Mouse (Mus musculus) gonadal fat pad, adult 2 months (tissue): ENCODE measurements around the gene Hist1h2ad. TPM values are rescaled to one million over a fixed set of nuclear protein-coding genes. Genes with fewer than 3 reads are reported as not detected.
"Not testable (repeated sequence)": the region's sequence is repeated elsewhere in the genome, so short reads cannot be mapped to it uniquely, and the experiment has no call there.

ENCODE experiments used
- DNase-seq: peaks from one replicate; pipeline ENCODE4 v3.0.0-alpha.2; 2012; ENCODE audit warnings: low read depth
- polyA plus RNA-seq: library from polyadenylated mRNA; depleted of rRNA; stranded (reverse); fragments of >200 nt; gene quantifications from 2 replicates; pipeline ENCODE4 v1.2.3, GENCODE M21; 2012

Gene Hist1h2ad
- polyA plus RNA-seq, 1 experiment: 1.3 TPM

GRCm38 (mm10) chr13:23584331-23584730 is 10.2 kb downstream of the Hist1h2ad start:
- no peak for DNase-seq

GRCm38 (mm10) chr13:23585029-23585441 is 10.9 kb downstream of the Hist1h2ad start:
- DNase-seq: no peak

DNA sequence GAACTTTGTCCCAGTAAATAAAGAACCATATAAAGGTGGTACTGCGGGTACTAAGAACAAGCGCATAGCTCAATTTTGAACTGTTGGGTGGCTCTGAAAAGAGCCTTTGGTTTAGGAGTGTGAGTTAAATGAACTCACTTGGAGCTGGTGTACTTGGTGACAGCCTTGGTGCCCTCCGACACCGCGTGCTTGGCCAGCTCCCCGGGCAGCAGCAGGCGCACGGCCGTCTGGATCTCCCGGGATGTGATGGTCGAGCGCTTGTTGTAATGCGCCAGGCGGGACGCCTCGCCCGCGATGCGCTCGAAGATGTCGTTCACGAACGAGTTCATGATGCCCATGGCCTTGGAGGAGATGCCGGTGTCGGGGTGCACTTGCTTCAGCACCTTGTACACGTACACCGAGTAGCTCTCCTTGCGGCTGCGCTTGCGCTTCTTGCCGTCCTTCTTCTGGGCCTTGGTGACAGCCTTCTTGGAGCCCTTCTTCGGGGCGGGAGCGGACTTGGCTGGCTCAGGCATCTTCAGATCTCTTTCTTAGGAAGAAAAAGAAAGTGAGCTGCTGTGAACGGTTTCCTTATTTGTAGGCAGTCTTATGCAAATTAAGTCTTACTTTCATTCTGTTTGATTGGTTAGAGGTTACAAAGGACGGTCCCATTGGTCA is 11.4 kb downstream of the Hist1h2ad start:
- DNase-seq: not testable (repeated sequence)

- no peak for DNase-seq
Observed at GRCm38 (mm10) chr13:23586099-23586939, 12.1 kb downstream of the Hist1h2ad start.

DNA sequence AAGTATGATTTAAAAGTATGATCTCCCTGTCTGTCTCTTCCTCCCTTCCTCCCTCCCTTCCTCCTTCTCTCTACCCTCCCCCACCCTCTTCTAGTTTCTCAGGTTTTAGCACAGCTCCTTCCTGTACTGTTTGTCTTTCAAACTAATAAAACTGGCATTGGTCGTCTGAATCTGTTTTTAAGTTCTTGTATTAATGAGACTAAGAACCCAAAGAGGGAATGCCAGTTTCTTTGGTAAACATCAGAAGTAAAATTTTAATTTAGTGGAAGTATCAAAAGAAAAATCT is 12.7 kb downstream of the Hist1h2ad start:
- no peak for DNase-seq

DNA sequence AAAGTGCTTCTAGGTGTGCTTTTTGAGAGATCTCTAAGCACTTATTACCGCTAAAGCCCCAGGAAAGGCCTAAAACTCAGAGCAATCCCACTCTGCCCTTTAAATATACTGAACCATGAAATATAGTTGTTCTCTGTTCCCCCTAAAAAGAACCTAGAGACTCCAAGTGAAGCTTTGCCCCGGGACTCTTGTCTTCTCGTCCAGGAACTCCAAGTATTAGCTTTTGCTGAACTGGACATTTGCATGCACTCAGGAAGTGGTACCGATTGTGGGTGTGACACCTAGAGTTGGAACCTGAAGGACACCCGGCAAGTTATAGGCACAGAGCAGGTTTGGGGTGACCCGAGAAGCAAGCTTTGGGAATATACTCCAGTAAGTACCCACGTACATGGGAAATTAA is 17.0 kb downstream of the Hist1h2ad start:
- DNase-seq: no peak

DNA sequence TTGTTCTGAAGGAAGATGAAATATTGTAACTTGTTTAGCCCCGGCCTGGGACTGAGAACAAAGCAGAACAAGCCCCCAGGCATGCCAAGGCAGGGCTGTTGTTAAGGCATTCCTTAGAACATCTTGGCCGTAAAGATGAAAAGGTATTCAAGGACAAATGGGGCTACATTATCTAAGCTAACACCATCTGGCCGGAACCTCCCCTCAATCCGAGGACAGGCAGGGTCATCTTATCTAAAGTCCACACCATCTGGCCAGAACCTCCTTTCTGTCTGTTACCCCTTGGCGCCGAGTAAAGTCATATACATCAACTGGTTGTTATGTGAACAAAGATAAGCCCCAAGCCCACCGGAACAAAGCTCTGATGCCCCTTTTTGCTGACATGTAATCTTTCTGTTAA is 17.7 kb downstream of the Hist1h2ad start:
- not testable (repeated sequence) for DNase-seq

DNA sequence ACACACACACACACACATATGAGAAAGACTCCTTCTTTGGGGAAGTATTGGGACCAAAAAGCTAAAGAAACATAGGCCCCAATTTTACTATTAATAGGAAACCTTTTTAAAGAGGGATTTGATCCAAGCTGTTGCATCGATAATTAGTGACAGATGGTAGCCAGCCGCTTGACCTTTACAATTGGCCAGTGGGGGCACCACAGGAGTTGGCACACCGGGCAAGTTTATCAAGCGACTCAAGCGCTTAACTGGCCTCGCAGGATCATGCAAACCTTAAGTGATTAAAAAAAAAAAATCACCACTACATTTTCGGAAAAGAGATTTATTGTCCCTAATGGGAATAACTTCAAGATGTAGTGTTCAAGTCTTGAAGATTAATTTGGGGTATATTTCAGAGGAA is 18.4 kb downstream of the Hist1h2ad start:
- no peak for DNase-seq

DNA sequence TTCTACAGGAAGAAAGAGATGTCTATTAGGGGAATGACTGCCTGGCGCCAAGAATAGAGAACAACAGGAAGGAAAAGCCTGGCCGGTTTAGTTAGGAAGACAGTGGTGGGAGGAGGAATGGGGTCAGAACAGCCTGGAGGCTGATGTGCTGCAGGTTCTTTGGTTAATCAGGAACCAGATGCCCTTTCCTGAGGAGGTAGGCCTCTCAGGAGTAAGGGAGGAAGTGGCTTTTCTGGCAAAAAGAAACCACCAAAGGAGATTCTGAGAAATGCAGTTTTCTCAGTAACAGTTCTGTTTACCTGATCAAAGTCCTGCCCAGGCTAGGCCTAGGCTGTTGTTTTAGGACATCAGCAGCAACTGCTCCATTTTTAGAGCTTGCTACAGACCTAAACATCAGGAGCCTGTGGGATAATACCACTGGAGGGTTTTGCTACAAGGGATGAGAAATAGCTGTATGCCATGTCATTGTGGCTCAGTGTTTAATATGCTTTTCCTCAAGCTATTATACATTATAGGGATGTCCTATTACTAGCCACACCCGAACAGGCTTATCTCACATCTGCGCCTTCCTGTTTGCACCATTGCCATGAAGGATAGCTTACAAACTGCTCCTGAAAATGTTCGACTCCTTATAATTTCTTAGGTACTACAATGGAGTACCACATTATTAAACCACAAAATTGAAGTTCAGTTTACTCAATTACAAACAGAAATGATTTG is 19.0 kb downstream of the Hist1h2ad start:
- no peak for DNase-seq

GRCm38 (mm10) chr13:23595185-23595584 is 21.0 kb downstream of the Hist1h2ad start:
- no peak for DNase-seq

DNA sequence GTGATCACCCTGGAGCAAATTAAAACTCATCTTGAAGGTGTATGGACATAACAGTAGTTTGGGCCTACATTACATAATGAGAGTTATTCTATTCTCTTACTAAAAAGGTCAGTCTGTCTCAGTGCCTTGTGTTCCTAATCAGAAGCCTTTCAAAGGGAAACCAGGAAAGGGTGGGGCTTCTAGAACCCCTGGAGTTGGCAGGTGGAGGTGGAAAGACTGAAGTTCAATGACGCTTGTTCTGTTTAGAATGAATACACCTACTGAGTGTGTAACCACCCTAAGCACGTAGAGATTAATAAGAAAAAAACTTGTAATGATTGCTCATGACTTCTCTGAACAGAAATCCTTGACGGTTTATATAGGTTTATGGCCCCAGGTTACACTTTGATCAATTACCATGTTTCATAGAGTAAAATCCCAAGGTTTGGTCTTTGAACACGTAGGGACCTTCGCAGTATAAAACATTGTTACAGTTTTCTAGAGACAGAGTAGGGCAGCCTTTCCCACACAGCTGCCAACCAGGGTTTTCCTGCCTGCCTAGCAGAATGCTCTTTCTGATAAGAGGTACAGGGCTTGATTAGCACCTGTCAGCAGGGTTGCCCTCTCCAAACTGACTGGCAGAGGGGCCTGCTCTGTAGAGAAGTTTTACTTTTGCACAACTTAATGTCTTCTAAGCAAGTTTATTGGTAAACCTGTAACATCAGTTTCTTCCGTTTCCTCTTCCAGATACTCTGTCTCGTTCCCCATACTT is 21.6 kb downstream of the Hist1h2ad start:
- DNase-seq: no peak

GRCm38 (mm10) chr13:23597957-23598356 is 23.8 kb downstream of the Hist1h2ad start:
- no peak for DNase-seq

GRCm38 (mm10) chr13:23603182-23603699 is 29.1 kb downstream of the Hist1h2ad start:
- DNase-seq: no peak

DNA sequence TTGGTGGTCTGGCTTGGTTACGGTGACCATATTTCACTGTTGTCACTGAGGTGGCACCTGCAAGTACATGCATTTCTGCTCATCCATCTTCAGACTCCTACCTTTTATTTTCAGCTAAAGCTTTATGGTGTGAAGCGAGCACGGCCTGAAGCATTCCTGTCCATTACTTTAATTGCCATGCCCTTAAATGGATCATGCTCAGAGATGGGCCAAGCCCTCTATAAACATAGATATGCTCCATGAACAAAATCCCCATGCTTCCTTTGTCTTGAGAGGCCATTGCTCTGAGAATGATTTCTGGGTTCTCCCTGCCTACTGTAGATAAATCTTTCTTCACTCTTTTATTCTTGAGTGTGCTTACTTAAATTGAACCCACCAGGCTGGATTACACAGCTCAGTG is 30.3 kb downstream of the Hist1h2ad start:
- no peak for DNase-seq

GRCm38 (mm10) chr13:23605052-23605451 is 30.9 kb downstream of the Hist1h2ad start:
- DNase-seq: no peak

GRCm38 (mm10) chr13:23609209-23609608 is 35.0 kb downstream of the Hist1h2ad start:
- no peak for DNase-seq

GRCm38 (mm10) chr13:23609844-23610243 is 35.7 kb downstream of the Hist1h2ad start:
- no peak for DNase-seq

DNA sequence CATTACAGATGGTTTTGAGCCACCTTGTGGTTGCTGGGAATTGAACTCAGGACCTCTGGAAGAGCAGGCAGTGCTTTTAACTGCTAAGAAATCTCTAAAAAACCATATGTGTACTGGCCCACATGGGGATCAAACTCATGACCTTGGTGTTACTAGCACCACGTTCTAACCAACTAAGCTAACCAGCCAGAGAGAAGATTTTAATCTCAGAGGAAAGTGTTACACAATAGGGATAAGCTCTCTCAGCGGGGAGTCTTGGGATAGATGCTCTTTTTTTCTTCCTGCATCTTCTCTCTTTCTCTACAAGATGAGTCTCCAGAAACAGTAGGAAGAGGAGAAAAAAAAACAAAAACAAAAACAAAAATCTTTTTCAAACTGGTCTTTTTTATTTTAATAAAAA is 36.2 kb downstream of the Hist1h2ad start:
- no peak for DNase-seq

DNA sequence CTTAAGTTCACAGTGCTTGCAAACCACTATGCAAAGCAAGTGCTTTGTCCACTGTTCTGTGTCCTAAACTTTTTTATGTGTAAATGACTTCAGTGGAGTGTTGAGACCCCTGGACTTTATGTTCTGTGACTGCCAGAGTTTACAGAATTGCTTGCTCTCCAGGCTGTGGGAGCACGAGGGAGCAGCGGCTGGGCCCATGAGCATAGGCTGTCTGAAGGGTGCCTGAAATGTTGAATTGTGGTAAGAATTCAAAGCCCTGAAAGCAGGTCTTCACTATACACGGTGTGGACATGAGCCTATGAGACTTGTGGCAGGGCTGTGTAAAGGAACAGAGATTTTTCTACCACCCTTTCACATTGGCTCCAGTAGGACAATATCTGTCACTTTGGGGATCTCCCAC is 37.5 kb downstream of the Hist1h2ad start:
- DNase-seq: no peak

DNA sequence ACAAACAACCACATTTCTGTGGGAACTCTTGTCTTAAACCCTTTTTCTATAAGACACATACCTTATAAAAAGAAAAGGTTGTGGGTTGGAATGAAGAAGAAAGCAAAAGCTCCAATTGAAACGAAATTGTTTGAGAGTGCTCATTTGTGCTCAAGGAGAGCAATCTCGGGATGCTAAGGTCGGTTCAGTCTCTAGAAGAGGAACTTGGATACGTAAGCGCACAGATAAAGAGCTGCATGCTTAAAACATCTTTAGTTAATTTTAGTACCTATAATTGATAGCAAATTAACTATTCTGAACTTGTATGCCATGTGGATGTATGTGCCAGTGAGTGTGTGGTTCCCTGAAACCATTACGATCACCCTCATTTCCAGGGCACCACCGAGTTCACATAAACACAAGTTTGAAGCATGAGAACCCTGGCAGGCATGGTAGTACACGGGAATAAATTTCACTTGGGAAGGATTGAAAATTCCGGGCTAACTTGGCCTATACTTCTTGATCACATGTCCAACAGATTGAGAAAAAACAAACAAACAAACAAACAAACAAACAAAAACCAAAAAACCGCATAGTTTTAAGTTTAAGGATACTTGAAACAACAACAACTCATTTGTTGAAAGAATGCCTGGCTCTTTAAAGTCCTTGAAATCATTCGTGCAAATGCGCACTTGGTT is 46.0 kb downstream of the Hist1h2ad start:
- DNase-seq: no peak
